ENCODE assay signal across 8 mouse cellular contexts in the genomic region with DNA sequence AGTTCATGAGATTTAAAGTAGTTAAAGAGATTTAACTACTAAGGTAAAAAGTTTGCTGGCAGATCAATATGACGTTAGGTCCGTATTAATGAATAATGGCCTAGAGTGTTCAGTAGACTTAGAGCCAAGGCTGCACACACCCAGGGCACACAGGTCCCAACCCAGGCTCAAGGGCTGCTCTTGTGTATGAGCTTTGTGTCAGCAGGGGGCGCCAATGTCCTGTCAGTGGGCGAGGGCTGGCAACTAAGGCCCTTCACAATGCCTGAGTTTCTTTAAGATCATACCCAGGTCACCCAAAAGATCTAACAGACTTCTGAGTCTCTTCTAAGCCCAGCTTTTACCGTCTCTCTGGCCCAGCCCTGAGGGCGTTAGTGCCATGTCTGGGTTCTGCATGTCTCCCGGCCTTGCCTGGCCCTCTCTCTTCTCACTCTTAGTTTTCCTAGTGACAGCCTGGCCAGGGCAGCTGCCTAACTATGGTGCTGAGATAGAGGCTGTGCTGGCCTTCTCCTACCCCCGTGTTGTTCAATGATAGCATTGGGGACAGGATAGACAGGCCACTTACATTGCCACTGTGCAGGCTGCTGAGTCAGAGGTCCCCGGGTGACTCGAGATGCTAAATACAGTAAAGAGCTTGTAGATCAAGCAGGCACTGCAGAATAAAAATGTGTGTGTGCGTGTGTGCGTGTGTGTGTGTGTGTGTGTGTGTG. TPM values are rescaled to one million over a fixed set of nuclear protein-coding genes. Genes with fewer than 3 reads are reported as not detected.
A peak's percentile ranks its signal among the peaks of the same experiment; 100 is the strongest.
DNase-seq lines count a peak whose midpoint lies in the region; ATAC-seq and TF ChIP-seq lines count a peak whose summit lies in the region.

No protein-coding gene starts in this region.

- no peaks in the 10 kb centered on the region for H3K4me1 ChIP-seq in intestine, postnatal 0 days (replicated peaks; ENCODE audit: control insufficient read depth, insufficient read depth, low read length)
- H3K4me1 ChIP-seq in midbrain, postnatal 0 days (ENCODE audit: insufficient read depth, low read length) = no peaks in the 10 kb centered on the region

- H3K9ac ChIP-seq in intestine, postnatal 0 days (ENCODE audit: low read depth, low read length) = no peak overlapping the region
- no peak overlapping the region for H3K9ac ChIP-seq in midbrain, postnatal 0 days (replicated peaks; ENCODE audit: low read length, poor library complexity, severe bottlenecking)

- H3K4me3 ChIP-seq in intestine, postnatal 0 days (ENCODE audit: low read depth, low read length) = no peak overlapping the region
- H3K4me3 ChIP-seq in midbrain, postnatal 0 days (ENCODE audit: low read depth, low read length) = no peak overlapping the region

- intact Hi-C loops in left cerebral cortex, postnatal 36 days (cut with DNase I) = loop anchor here (1.0 kb wide), 1 partner anchor 32 kb away; no protein-coding TSS in a partner anchor

- H3K27me3 ChIP-seq in intestine, postnatal 0 days (replicated peaks; ENCODE audit: control insufficient read depth, insufficient read depth, low read length) = no peaks in the 10 kb centered on the region
- no peaks in the 10 kb centered on the region for H3K27me3 ChIP-seq in midbrain, postnatal 0 days (ENCODE audit: insufficient read depth, low read length)

- no peak overlapping the region for H3K27ac ChIP-seq in intestine, postnatal 0 days (ENCODE audit: low read depth, low read length)
- no peak overlapping the region for H3K27ac ChIP-seq in midbrain, postnatal 0 days (ENCODE audit: low read depth, low read length)

- H3K9me3 ChIP-seq in intestine, postnatal 0 days (ENCODE audit: control insufficient read depth) = no peaks in the 10 kb centered on the region
- no peaks in the 10 kb centered on the region for H3K9me3 ChIP-seq in midbrain, postnatal 0 days (ENCODE audit: low read length)

- no peak overlapping the region for H3K4me2 ChIP-seq in intestine, postnatal 0 days (replicated peaks; ENCODE audit: low read depth)
- no peak overlapping the region for H3K4me2 ChIP-seq in midbrain, postnatal 0 days (ENCODE audit: low read depth, low read length, poor library complexity, severe bottlenecking)

- peak; percentile 98 for TF ChIP-seq CTCF in intestine, postnatal 0 days (IDR thresholded peaks at IDR 0.05; ENCODE audit: low read depth)
- peak; percentile 81 for TF ChIP-seq CTCF in midbrain, postnatal 0 days (IDR thresholded peaks at IDR 0.05)

- no peak; the same call in 1 of the 2 replicates for ATAC-seq in cerebellum, adult (ENCODE audit: insufficient number of reproducible peaks, low FRiP score, low TSS enrichment)
- peak; percentile 71 for ATAC-seq in granulocyte monocyte progenitor cell, adult 5-6 weeks (replicated peaks; ENCODE audit: poor library complexity, severe bottlenecking)
- no peak for ATAC-seq in intestine, postnatal 0 days
- no peak for ATAC-seq in midbrain, postnatal 0 days (ENCODE audit: low FRiP score)

- peak; percentile 50 for DNase-seq in cerebellum, adult 11 months
- DNase-seq in embryo, embryonic 11 days = peak; percentile 90
- peak; percentile 54 to 58 for DNase-seq in left cerebral cortex, postnatal 36 days (ENCODE audit: low spot score in 2 of 2)
- DNase-seq in midbrain, postnatal 0 days (ENCODE audit: low spot score) = peak; percentile 63
- DNase-seq in spleen, postnatal 36 days (ENCODE audit: low spot score in 2 of 2) = peak; percentile 29 to 32

- no peaks in the 10 kb centered on the region for H3K36me3 ChIP-seq in intestine, postnatal 0 days (ENCODE audit: control insufficient read depth, insufficient read depth)
- H3K36me3 ChIP-seq in midbrain, postnatal 0 days (ENCODE audit: insufficient read depth, low read length) = peaks cover 15% of the 10 kb centered on the region

- 43% methylated on average over 12 of the region's 12 CpGs for WGBS in intestine, postnatal 0 days
- 48% methylated on average over 12 of the region's 12 CpGs for WGBS in midbrain, postnatal 0 days

RNA-seq across cellular contexts. Expression of a gene that starts 20.1 kb away (rescaled TPM):
- total RNA-seq in granulocyte monocyte progenitor cell, adult 5-6 weeks (2014; fragmentation: Nextera tagmentation) = 0.80 TPM in 1 of 2 replicates, not detected in the other
- total RNA-seq in granulocyte monocyte progenitor cell, adult 5-6 weeks (2017) = not detected in 2 replicates
- polyA plus RNA-seq in intestine, postnatal 0 days (2015; fragmentation: Nextera tagmentation; extraction: Ambion mirVana) = 199 and 204 TPM in 2 replicates
- total RNA-seq in left cerebral cortex, postnatal 36 days (2021) = 10 to 100 TPM; 22.6 to 25.6 TPM
- 151 and 160 TPM in 2 replicates for total RNA-seq in midbrain, postnatal 0 days (2014; rRNA removed)
- polyA plus RNA-seq in midbrain, postnatal 0 days (2015; fragmentation: Nextera tagmentation; extraction: Ambion mirVana) = 114 and 125 TPM in 2 replicates

RNA-seq across cellular contexts. Expression of a gene that starts 48.3 kb away (rescaled TPM):
- not detected in 2 replicates for total RNA-seq in granulocyte monocyte progenitor cell, adult 5-6 weeks (2014; fragmentation: Nextera tagmentation)
- 0.56 TPM in 1 of 2 replicates, not detected in the other for total RNA-seq in granulocyte monocyte progenitor cell, adult 5-6 weeks (2017)
- 15.7 and 16.9 TPM in 2 replicates for polyA plus RNA-seq in intestine, postnatal 0 days (2015; fragmentation: Nextera tagmentation; extraction: Ambion mirVana)
- total RNA-seq in left cerebral cortex, postnatal 36 days (2021) = 10 to 100 TPM; 32.2 to 44.9 TPM
- total RNA-seq in midbrain, postnatal 0 days (2014; rRNA removed) = 41.0 and 44.6 TPM in 2 replicates
- 25.9 and 26.0 TPM in 2 replicates for polyA plus RNA-seq in midbrain, postnatal 0 days (2015; fragmentation: Nextera tagmentation; extraction: Ambion mirVana)

Comparison
In these comparisons a context has a peak if more than half of its experiments do, and no peak if none do; other contexts are left out.
1. DNase-seq: peak in every context shown above with its lines; median percentile 90 in embryo, embryonic 11 days; 63 in midbrain, postnatal 0 days; 56 in left cerebral cortex, postnatal 36 days; 50 in cerebellum, adult 11 months; 30 in spleen, postnatal 36 days.
2. RNA of a gene that starts 20.1 kb away (total RNA-seq): 151 to 160 TPM in midbrain, postnatal 0 days and 22.6 to 25.6 TPM in left cerebral cortex, postnatal 36 days; 0.80 TPM in granulocyte monocyte progenitor cell, adult 5-6 weeks; every median in the first group is over 10 times any median in the second.
3. RNA of a gene that starts 48.3 kb away (total RNA-seq): 32.2 to 44.9 TPM in left cerebral cortex, postnatal 36 days and 41.0 to 44.6 TPM in midbrain, postnatal 0 days; 0.56 TPM in granulocyte monocyte progenitor cell, adult 5-6 weeks; every median in the first group is over 10 times any median in the second.